Mouse (Mus musculus): ENCODE results near the gene Arhgef11. TPM values are rescaled to one million over a fixed set of nuclear protein-coding genes. Genes with fewer than 3 reads are reported as not detected.

The Arhgef11 gene
- total RNA-seq, 2 experiments from 2014 or later: 54.1 to 55.0 TPM

GRCm38 (mm10) chr3:87753829-87754228 lies 136.5 kb downstream of the Arhgef11 start:
- intact Hi-C loops (cut with DNase I): no loop called here
- no peak for DNase-seq (ENCODE audit: low spot score in 2 of 2)

- peak; percentile 82 to 86 for DNase-seq (ENCODE audit: low spot score in 2 of 2)
- intact Hi-C loops (cut with DNase I): loop anchor here (1.0 to 2.0 kb wide), 2 partner anchors 13 to 61 kb away; no protein-coding TSS in a partner anchor
Measured at GRCm38 (mm10) chr3:87755964-87756363, 138.6 kb downstream of the Arhgef11 start.

GRCm38 (mm10) chr3:87756488-87756887 lies 139.1 kb downstream of the Arhgef11 start:
- intact Hi-C loops (cut with DNase I): loop anchor here (1.0 to 2.0 kb wide), 2 partner anchors 13 to 60 kb away; no protein-coding TSS in a partner anchor
- DNase-seq (ENCODE audit: low spot score in 2 of 2): no peak

GRCm38 (mm10) chr3:87758641-87759040 lies 141.3 kb downstream of the Arhgef11 start:
- no peak for DNase-seq (ENCODE audit: low spot score in 2 of 2)
- intact Hi-C loops (cut with DNase I): no loop called here

GRCm38 (mm10) chr3:87761408-87762375 lies 144.3 kb downstream of the Arhgef11 start:
- intact Hi-C loops (cut with DNase I): no loop called here

GRCm38 (mm10) chr3:87763202-87763601 lies 145.8 kb downstream of the Arhgef11 start:
- intact Hi-C loops (cut with DNase I): no loop called here
- DNase-seq (ENCODE audit: low spot score in 2 of 2): no peak

More at GRCm38 (mm10) chr3:87761408-87762375, 144.3 kb downstream of the Arhgef11 start:
- DNase-seq (ENCODE audit: low spot score in 2 of 2): no peak

GRCm38 (mm10) chr3:87763683-87764289 lies 146.4 kb downstream of the Arhgef11 start:
- DNase-seq (ENCODE audit: low spot score in 2 of 2): peak; percentile 74 to 94
- intact Hi-C loops (cut with DNase I): no loop called here

- DNase-seq (ENCODE audit: low spot score in 2 of 2): peak in 1 of 2 experiments; percentile 25
Measured at GRCm38 (mm10) chr3:87764506-87764905, 147.1 kb downstream of the Arhgef11 start.

GRCm38 (mm10) chr3:87765091-87765490 lies 147.7 kb downstream of the Arhgef11 start:
- intact Hi-C loops (cut with DNase I): no loop called here
- no peak for DNase-seq (ENCODE audit: low spot score in 2 of 2)

More at GRCm38 (mm10) chr3:87764506-87764905, 147.1 kb downstream of the Arhgef11 start:
- intact Hi-C loops (cut with DNase I): no loop called here

GRCm38 (mm10) chr3:87765631-87766283 lies 148.4 kb downstream of the Arhgef11 start:
- intact Hi-C loops (cut with DNase I): no loop called here
- no peak for DNase-seq (ENCODE audit: low spot score in 2 of 2)

GRCm38 (mm10) chr3:87766284-87766667 lies 148.9 kb downstream of the Arhgef11 start:
- intact Hi-C loops (cut with DNase I): no loop called here
- DNase-seq (ENCODE audit: low spot score in 2 of 2): no peak

GRCm38 (mm10) chr3:87767764-87768163 lies 150.4 kb downstream of the Arhgef11 start:
- no peak for DNase-seq (ENCODE audit: low spot score in 2 of 2)
- intact Hi-C loops (cut with DNase I): no loop called here

GRCm38 (mm10) chr3:87768431-87768830 lies 151.1 kb downstream of the Arhgef11 start:
- intact Hi-C loops (cut with DNase I): no loop called here
- DNase-seq (ENCODE audit: low spot score in 2 of 2): no peak

- intact Hi-C loops (cut with DNase I): loop anchor here (1.0 kb wide), 1 partner anchor 13 kb away; no protein-coding TSS in a partner anchor
- peak in 1 of 2 experiments; percentile 18 for DNase-seq (ENCODE audit: low spot score in 2 of 2)
Measured at GRCm38 (mm10) chr3:87768844-87769243, 151.5 kb downstream of the Arhgef11 start.

GRCm38 (mm10) chr3:87769506-87769905 lies 152.1 kb downstream of the Arhgef11 start:
- intact Hi-C loops (cut with DNase I): loop anchor here (1.0 kb wide), 1 partner anchor 13 kb away; no protein-coding TSS in a partner anchor
- no peak for DNase-seq (ENCODE audit: low spot score in 2 of 2)

GRCm38 (mm10) chr3:87770280-87770679 lies 152.9 kb downstream of the Arhgef11 start:
- intact Hi-C loops (cut with DNase I): loop anchor here (2.0 to 5.0 kb wide), 3 partner anchors 47 to 87 kb away; no protein-coding TSS in a partner anchor

GRCm38 (mm10) chr3:87771088-87771487 lies 153.7 kb downstream of the Arhgef11 start:
- DNase-seq (ENCODE audit: low spot score in 2 of 2): no peak
- intact Hi-C loops (cut with DNase I): loop anchor here (2.0 to 5.0 kb wide), 3 partner anchors 46 to 86 kb away; no protein-coding TSS in a partner anchor

More at GRCm38 (mm10) chr3:87770280-87770679, 152.9 kb downstream of the Arhgef11 start:
- DNase-seq (ENCODE audit: low spot score in 2 of 2): peak; percentile 35 to 51

GRCm38 (mm10) chr3:87778283-87778682 lies 160.9 kb downstream of the Arhgef11 start:
- no peak for DNase-seq (ENCODE audit: low spot score in 2 of 2)
- intact Hi-C loops (cut with DNase I): no loop called here

GRCm38 (mm10) chr3:87779086-87779485 lies 161.7 kb downstream of the Arhgef11 start:
- intact Hi-C loops (cut with DNase I): no loop called here
- DNase-seq (ENCODE audit: low spot score in 2 of 2): no peak
